Mouse (Mus musculus) cerebellum, adult 2 months (tissue): ENCODE results near the gene Trim11.

Experiments used
- CTCF ChIP-seq: fragments of 200-500 bp; IDR thresholded peaks from 2 replicates; pipeline ENCODE4 v1.5.1; 2011; ENCODE audit warnings: low read depth, mild to moderate bottlenecking, control low read depth, low read length, moderate library complexity, borderline replicate concordance; ENCODE audit not compliant: insufficient read depth
- POLR2A ChIP-seq: fragments of 200-500 bp; IDR thresholded peaks from 2 replicates; pipeline ENCODE4 v1.6.1; 2011; ENCODE audit warnings: low read length, control low read depth, borderline replicate concordance; ENCODE audit not compliant: insufficient read depth

DNA sequence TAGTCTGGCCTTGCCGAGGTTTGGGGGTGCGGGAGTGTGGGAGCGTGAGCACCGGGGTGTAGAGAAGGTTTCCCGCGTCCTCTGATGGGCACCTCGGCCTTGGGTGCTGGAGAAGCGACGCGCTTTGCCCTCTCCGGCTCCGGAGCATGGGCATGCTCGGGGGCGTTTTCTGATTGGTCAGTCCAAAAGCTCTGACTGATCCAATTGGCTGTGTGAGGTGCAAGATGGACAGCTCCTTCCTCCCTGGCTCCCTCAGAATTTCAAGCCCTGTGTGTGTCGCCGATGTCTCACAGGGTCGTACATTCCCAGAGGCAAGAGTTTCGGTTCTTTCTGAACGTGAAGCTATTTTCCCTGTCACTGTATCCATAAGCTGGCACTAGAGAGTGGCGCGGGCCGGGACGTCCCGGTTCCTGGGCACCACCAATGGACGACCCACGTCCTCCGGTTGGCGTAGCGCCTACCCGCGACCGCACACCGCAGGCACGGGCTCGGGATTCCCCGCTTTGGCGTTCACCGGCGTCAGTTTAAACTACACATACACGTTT lies 17.9 kb upstream of the Trim11 start:
- TF ChIP-seq POLR2A (peak; percentile 65; the same call in 1 of the 2 replicates), CTCF (peak; percentile 38; the same call in 1 of the 2 replicates)
